Mouse (Mus musculus): ENCODE data around the gene Tmc6.

DNA sequence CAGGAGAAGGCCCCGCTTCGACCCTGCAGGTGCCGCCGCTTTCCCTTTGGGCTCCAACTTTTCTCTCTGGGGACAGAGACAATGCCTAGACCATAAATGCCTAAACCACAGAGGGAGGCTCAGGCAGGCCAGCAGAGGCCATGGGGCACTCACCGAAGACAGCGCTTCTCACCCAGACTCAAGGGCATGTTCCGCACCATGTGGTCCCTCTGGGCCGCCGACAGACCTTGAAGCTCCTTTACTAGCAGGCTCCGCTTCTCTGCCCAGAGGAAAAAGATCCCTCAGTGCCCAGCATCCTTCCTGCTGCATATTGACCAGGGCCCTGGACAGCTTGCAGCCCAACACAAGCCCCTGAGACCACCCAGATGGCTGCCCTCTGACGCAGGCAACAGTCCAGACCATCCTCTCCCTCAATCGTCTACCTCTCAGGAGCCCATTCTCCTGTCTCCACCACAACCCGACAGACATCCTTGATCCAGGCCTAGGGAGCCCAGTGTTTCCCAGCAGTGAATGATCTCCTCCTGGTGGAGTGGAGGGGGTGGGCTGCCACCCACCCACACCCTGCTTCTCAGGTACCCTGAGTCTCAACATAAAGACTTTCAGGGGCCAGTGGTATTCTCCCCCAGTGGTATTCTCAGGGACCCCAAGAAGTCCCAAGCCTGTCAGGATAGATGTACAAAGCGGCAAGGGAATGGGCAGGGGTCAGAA is 5.8 kb downstream of the Tmc6 start:
- no peak for TF ChIP-seq CTCF (IDR thresholded peaks at IDR 0.05; ENCODE audit: insufficient read depth, low read depth, low read length)
- TF ChIP-seq POLR2A (IDR thresholded peaks at IDR 0.05; ENCODE audit: insufficient read depth, low read depth, low read length): no peak

Data from olfactory bulb, adult 2 months (tissue).